Mouse (Mus musculus): ENCODE data around the gene Gm49321. TPM values are rescaled to one million over a fixed set of nuclear protein-coding genes. Genes with fewer than 3 reads are reported as not detected.
A peak's percentile ranks its signal among the peaks of the same experiment; 100 is the strongest.

Gene Gm49321
- total and polyA plus RNA-seq, 2 experiments from 2014 or later, result 14.7 TPM; not detected in 1

- Histone ChIP-seq H3K4me3 (ENCODE audit: low read depth, low read length) (no peak overlapping the region), H3K36me3 (ENCODE audit: insufficient read depth, low read length) (no peaks in the 10 kb centered on the region), H3K9ac (replicated peaks; ENCODE audit: low read length, poor library complexity, severe bottlenecking) (no peak overlapping the region), H3K4me2 (ENCODE audit: low read depth, low read length, poor library complexity, severe bottlenecking) (no peak overlapping the region), H3K27me3 (ENCODE audit: insufficient read depth, low read length) (no peaks in the 10 kb centered on the region), H3K9me3 (ENCODE audit: low read length) (no peaks in the 10 kb centered on the region), H3K4me1 (ENCODE audit: insufficient read depth, low read length) (no peaks in the 10 kb centered on the region), H3K27ac (ENCODE audit: low read depth, low read length) (no peak overlapping the region)
- DNase-seq (ENCODE audit: low spot score) (peak; percentile 48), ATAC-seq (ENCODE audit: low FRiP score) (no peak)
- 24% methylated on average over 8 of the region's 8 CpGs for WGBS
- peak; percentile 79 for TF ChIP-seq CTCF (IDR thresholded peaks at IDR 0.05)
Measured at GRCm38 (mm10) chr12:74009448-74009911, 72.0 kb downstream of the Gm49321 start.

- peak; percentile 97 for TF ChIP-seq CTCF (IDR thresholded peaks at IDR 0.05)
- ATAC-seq (ENCODE audit: low FRiP score), result peak; percentile 68; the same call in 1 of the 2 replicates
- H3K4me1 ChIP-seq (ENCODE audit: insufficient read depth, low read length), result no peaks in the 10 kb centered on the region
- WGBS, result 1% methylated on average over 6 of the region's 6 CpGs
- no peaks in the 10 kb centered on the region; the same call in 1 of the 2 replicates for H3K36me3 ChIP-seq (ENCODE audit: insufficient read depth, low read length)
- no peaks in the 10 kb centered on the region for H3K27me3 ChIP-seq (ENCODE audit: insufficient read depth, low read length)
- H3K9ac ChIP-seq (replicated peaks; ENCODE audit: low read length, poor library complexity, severe bottlenecking), result no peak overlapping the region
- no peaks in the 10 kb centered on the region for H3K9me3 ChIP-seq (ENCODE audit: low read length)
- DNase-seq (ENCODE audit: low spot score), result peak; percentile 81
- H3K4me3 ChIP-seq (ENCODE audit: low read depth, low read length), result no peak overlapping the region
- no peak overlapping the region for H3K27ac ChIP-seq (ENCODE audit: low read depth, low read length)
- no peak overlapping the region for H3K4me2 ChIP-seq (ENCODE audit: low read depth, low read length, poor library complexity, severe bottlenecking)
Measured at GRCm38 (mm10) chr12:74013739-74014138, 76.3 kb downstream of the Gm49321 start.

DNA sequence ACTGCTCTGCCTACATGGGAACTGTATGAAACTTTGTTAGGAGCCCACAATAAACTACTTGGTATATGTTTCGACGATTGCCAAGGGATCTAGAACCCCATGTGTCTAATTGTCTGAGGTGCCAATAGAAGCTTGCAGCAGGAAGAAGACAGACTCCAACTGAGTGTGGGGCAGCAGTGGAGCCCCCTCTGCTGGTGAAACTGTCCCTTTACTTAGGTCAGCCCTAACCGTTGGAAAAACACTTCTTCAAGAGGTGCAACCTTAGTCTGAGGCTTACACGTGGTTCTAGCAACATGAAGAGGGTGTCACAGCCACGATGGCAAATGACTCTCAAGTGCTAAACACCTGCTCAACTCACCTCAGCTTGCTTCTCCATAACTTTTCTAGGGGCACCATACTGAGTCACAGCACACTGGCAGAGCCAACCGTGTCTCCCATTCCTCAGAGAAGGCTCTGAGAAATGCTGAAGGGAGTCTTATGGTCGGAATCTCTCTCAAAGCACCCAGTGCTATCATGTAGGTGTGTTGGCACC, 77.4 kb downstream of the Gm49321 start:
- 67% methylated on average over 7 of the region's 7 CpGs for WGBS
- Histone ChIP-seq H3K9ac (replicated peaks; ENCODE audit: low read length, poor library complexity, severe bottlenecking) (no peak overlapping the region), H3K36me3 (ENCODE audit: insufficient read depth, low read length) (no peaks in the 10 kb centered on the region; the same call in 1 of the 2 replicates), H3K4me2 (ENCODE audit: low read depth, low read length, poor library complexity, severe bottlenecking) (no peak overlapping the region), H3K27ac (ENCODE audit: low read depth, low read length) (no peak overlapping the region), H3K27me3 (ENCODE audit: insufficient read depth, low read length) (no peaks in the 10 kb centered on the region), H3K9me3 (ENCODE audit: low read length) (no peaks in the 10 kb centered on the region), H3K4me3 (ENCODE audit: low read depth, low read length) (no peak overlapping the region), H3K4me1 (ENCODE audit: insufficient read depth, low read length) (no peaks in the 10 kb centered on the region)
- TF ChIP-seq CTCF (IDR thresholded peaks at IDR 0.05), result peak; percentile 56
- DNase-seq (ENCODE audit: low spot score) (no peak), ATAC-seq (ENCODE audit: low FRiP score) (no peak)

GRCm38 (mm10) chr12:74015491-74015890, 78.0 kb downstream of the Gm49321 start:
- ATAC-seq (ENCODE audit: low FRiP score), result no peak
- WGBS, result 76% methylated on average over 5 of the region's 5 CpGs
- TF ChIP-seq CTCF (IDR thresholded peaks at IDR 0.05), result no peak

More at GRCm38 (mm10) chr12:74015491-74015890, 78.0 kb downstream of the Gm49321 start:
- no peaks in the 10 kb centered on the region for H3K4me1 ChIP-seq (ENCODE audit: insufficient read depth, low read length)
- H3K9me3 ChIP-seq (ENCODE audit: low read length), result no peaks in the 10 kb centered on the region
- H3K4me2 ChIP-seq (ENCODE audit: low read depth, low read length, poor library complexity, severe bottlenecking), result no peak overlapping the region
- no peak for DNase-seq (ENCODE audit: low spot score)
- no peaks in the 10 kb centered on the region for H3K27me3 ChIP-seq (ENCODE audit: insufficient read depth, low read length)
- no peak overlapping the region for H3K9ac ChIP-seq (replicated peaks; ENCODE audit: low read length, poor library complexity, severe bottlenecking)
- H3K27ac ChIP-seq (ENCODE audit: low read depth, low read length), result no peak overlapping the region
- no peaks in the 10 kb centered on the region; the same call in 1 of the 2 replicates for H3K36me3 ChIP-seq (ENCODE audit: insufficient read depth, low read length)
- no peak overlapping the region for H3K4me3 ChIP-seq (ENCODE audit: low read depth, low read length)

Other genes with a start within 250 kb of the Gm49321 start
- gene Hif1a, start 36.3 kb upstream of the Gm49321 start, total RNA-seq (2014; rRNA removed), result 104 and 119 TPM in 2 replicates
- 55.9 and 62.6 TPM in 2 replicates for gene Hif1a, start 36.3 kb upstream of the Gm49321 start, polyA plus RNA-seq (2015; fragmentation: Nextera tagmentation; extraction: Ambion mirVana)
- 13.4 and 22.0 TPM in 2 replicates for gene Snapc1, start 26.8 kb downstream of the Gm49321 start, total RNA-seq (2014; rRNA removed)
- 21.7 and 23.4 TPM in 2 replicates for gene Snapc1, start 26.8 kb downstream of the Gm49321 start, polyA plus RNA-seq (2015; fragmentation: Nextera tagmentation; extraction: Ambion mirVana)
- gene Syt16, start 60.0 kb downstream of the Gm49321 start, total RNA-seq (2014; rRNA removed), result 77.3 and 94.8 TPM in 2 replicates
- 91.6 and 95.2 TPM in 2 replicates for gene Syt16, start 60.0 kb downstream of the Gm49321 start, polyA plus RNA-seq (2015; fragmentation: Nextera tagmentation; extraction: Ambion mirVana)